Mouse (Mus musculus): Measurements from ENCODE around the gene Gm5431.
"Not testable (repeated sequence)": the region's sequence is repeated elsewhere in the genome, so short reads cannot be mapped to it uniquely, and the experiment has no call there.

Gene Gm5431

GRCm38 (mm10) chr11:48902021-48902420 is at the start of gene Gm5431:
Gene Gm5431 (minus strand): TSS chr11:48902214.
- DNase-seq: no peak

GRCm38 (mm10) chr11:48946090-48946489 is 44.1 kb upstream of the Gm5431 start, which contains the start of gene Psme2b:
Gene Psme2b (minus strand): TSS chr11:48946190.
- not testable (repeated sequence) for DNase-seq

GRCm38 (mm10) chr11:48939286-48939685 is 37.3 kb upstream of the Gm5431 start:
- not testable (repeated sequence) for DNase-seq

- DNase-seq: not testable (repeated sequence)
Observed at GRCm38 (mm10) chr11:48935291-48935690, 33.3 kb upstream of the Gm5431 start.

- DNase-seq: not testable (repeated sequence)
Observed at GRCm38 (mm10) chr11:48933923-48934322, 31.9 kb upstream of the Gm5431 start.

- DNase-seq: not testable (repeated sequence)
Observed at GRCm38 (mm10) chr11:48933422-48933821, 31.4 kb upstream of the Gm5431 start.

GRCm38 (mm10) chr11:48928068-48928467 is 26.1 kb upstream of the Gm5431 start:
- not testable (repeated sequence) for DNase-seq

DNA sequence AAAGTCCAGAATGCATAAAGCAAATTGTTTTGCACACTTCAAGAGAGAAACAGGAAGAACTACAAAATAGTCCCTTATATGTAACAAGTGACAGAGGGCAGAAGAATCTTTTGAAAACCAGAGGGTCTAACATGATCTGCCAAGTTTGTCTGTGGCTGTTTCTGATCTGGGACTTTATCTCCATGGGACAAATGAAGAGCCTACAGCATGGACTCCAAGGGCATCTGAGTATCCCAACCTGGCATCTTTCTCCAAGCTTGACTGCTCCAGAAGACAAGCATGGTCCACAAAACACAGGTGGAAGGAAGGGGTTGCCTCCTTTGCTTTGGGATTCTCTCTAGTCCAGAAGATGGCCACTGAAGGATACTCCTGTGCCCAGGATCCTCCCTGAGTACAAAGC is 24.4 kb upstream of the Gm5431 start:
- DNase-seq: not testable (repeated sequence)

DNA sequence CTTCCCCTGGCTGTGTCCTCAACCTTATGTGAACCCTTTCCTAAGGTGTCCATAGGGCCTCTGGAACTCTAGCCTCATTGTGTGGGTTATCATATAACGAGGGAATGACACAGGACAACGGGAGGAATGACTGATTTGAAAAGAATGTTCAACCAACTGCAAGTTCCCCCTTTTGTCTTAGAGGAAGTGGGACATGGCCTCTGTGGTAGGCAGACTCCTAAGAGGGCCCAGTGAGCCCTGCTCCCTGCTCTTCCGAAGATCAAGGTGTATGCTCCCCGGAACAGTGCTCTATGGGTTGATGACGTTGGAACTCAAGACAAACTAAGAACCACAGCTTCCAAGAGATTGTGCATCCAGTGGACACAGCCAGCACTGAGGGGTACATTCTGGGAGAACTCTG is 21.8 kb upstream of the Gm5431 start:
- not testable (repeated sequence) for DNase-seq

GRCm38 (mm10) chr11:48918380-48918779 is 16.4 kb upstream of the Gm5431 start:
- DNase-seq: no peak

GRCm38 (mm10) chr11:48913611-48914010 is 11.6 kb upstream of the Gm5431 start:
- DNase-seq: no peak

- DNase-seq: no peak
Observed at GRCm38 (mm10) chr11:48908459-48908858, 6.4 kb upstream of the Gm5431 start.

DNA sequence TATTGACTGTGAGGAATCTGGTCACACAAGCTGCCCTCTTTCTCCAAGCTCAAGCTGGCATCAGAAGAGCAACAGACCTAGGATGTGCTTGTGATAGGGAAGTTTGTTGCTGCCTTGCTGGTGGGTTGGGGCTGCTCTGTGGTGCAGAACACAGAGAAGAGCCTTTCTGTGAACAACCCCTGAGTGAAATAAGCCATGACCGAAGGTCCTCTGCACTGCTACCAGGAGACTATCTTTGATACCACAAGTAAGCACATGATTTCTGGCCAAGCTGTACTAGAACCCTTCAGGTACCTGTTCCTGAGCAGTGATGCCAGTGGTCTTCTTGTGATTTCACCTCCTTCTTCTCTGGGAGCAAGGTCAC is 465 bp downstream of the Gm5431 start:
- DNase-seq: not testable (repeated sequence)

DNA sequence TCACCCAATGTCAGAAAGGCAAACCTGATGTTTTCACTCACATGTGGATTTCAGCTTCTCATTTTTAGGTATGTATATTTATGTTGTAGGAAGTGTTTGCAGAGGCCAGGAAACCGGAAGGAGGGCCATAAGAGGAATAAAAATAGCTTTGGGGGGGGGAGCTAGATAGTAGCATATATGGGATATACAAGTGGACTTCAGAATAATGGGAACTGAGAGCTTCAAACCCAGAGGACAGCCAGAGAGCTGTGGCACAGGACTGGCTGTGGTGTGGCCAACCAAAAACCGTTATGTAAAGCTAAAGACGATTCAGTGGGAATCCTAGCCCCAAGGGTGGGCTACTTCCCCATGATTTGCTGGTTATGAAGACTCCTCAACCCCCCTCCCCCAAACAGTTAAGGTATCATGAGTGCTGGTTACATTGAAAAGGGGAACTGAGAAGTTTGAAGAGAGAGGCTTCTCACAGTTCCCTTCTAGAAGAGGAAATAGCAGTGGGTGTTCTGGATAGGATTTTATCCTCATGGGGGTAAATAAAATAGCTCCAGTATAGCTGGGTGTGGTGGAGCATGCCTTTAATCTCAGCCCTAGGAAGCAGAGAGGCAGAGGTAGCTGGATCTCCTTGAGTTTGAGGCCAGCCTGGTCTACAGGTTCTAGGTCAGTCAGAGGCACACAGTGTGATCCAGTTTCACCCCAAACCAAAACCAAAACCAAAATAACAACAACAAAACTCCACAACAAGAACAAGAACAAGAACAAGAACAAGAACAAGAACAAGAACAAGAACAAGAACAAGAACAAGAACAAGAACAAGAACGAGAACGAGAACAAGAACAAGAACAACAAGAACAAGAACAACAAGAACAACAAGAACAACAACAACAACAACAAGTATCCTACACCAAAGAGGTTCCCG is 1.1 kb downstream of the Gm5431 start:
- not testable (repeated sequence) for DNase-seq

GRCm38 (mm10) chr11:48898812-48899431 is 3.1 kb downstream of the Gm5431 start:
- no peak for DNase-seq

- DNase-seq: no peak
Observed at GRCm38 (mm10) chr11:48876680-48877079, 25.3 kb downstream of the Gm5431 start.

GRCm38 (mm10) chr11:48875343-48875837 is 26.6 kb downstream of the Gm5431 start:
- DNase-seq: not testable (repeated sequence)

DNA sequence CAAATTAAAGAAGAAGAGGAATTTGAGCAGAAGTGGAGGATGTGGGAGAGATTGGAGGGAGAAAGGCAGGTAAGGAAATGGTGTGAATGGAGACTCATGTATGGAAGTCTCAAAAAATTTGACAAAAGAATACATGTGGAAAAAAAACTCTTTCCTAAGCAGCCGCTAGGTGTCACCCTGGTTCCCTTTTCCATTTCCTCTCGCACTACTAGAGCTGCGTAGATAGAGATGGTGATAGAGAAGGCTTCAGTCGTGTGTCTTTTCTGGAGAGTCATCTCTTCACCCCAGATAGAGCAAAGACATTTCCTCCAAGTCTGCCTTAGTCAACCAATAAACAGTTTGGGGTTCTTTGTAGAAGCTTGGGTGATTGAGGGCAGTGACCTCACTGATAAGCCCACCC is 27.5 kb downstream of the Gm5431 start:
- peak; percentile 69 for DNase-seq

- DNase-seq: no peak
Observed at GRCm38 (mm10) chr11:48873591-48874290, 28.3 kb downstream of the Gm5431 start.

DNA sequence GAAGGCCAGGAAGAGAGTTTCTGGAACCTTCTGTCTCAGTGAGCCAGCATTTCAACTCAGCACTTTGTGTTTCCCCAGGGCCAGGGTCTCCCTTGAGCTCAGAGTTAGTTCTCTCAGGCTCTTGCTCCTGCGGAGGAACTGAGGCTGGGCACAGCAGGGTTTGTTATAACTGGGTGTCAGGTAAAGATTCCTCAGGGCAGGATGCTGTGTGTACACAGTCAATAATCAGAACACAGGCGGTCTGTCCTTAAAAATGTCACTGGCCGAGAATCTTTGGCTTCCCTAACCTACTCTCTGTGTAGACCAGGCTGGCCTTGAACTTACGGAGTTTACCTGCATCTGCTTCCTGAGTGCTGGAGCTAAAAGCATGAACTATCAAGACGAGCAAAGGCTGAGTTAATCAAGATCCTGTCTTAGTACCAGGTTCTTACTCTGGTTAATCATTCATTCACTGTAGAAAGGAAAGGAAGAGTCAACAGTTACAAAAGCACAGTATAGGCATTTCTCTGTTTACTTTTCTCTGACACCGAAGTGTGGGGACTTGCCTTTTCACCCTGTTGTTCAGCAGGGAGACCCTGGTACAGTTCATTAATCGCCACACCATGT is 29.2 kb downstream of the Gm5431 start:
- no peak for DNase-seq

DNA sequence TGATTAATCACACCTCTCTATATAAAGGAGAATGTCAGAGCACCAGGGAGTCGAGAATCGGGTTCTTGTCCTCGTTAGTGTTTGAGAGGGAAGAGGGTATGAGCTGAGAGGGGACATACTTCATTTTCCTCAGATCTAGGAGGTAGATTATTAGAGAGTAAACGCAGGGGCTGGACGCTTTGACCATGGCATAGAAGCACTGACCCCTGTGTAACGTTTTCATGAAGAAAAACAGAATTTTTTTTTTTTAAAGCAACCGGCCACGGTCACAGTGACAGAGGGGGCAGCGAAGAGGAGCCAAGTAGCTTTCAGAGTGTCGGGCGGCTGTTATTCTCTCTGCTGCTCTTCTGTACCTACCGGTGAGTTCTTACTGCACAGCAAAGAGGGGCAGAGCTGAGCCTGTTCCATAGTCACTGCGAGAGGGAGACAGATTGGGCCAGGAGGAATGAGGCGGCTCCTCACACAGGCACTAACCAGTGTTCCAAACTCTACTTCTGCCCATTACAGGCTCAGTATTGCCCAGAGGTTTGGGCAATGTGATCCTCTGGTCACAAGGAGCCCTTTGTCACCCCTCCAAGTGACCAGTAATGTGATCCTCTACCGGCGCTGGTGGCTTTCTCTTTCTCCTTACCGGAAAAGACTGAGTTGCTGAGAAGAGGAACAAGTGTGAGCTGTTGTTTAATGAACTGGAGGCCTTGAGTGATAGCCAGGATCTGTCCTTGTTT is 30.0 kb downstream of the Gm5431 start:
- peak; percentile 48 for DNase-seq

DNA sequence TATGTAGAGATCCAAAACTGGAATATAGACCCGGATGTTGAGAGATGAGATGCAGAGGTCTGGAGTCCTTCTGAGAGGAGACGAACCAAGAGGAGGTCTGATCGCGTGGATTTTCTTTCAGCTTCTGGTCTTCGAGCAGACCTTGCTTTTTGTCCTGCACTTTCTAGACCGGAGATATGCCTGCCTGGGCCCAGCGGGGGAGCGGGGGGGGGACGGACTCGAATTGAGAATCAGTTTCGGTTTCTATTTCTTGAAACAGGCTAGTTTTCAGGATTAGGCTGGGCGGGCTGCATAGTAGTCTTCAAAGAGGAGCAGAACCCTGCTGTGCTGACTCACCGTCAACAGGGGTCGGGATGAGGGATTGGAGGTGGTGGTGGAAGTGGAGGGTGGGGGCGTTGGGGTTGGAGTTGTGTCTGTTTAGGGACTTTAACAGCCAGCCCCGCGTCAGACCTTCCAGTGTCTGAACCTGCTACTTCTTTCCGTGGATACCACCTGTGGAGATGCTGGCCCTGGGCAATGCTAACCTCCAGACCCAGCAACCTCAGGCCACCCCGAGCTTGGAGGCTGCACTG is 30.7 kb downstream of the Gm5431 start, which contains the start of gene Irgm1:
Irgm1 (minus strand) TSS at position 483 of the 572 bp plus-strand sequence.
- peak; percentile 77 for DNase-seq

Measured in lung, postnatal 14 days (tissue).